Mouse (Mus musculus) cerebellum, adult 2 months (tissue): ENCODE data around the gene Syngap1.

Experiments
- CTCF ChIP-seq: fragments of 200-500 bp; IDR thresholded peaks from 2 replicates; pipeline ENCODE4 v1.5.1; 2011; ENCODE audit warnings: low read depth, mild to moderate bottlenecking, control low read depth, low read length, moderate library complexity, borderline replicate concordance; ENCODE audit not compliant: insufficient read depth
- POLR2A ChIP-seq: fragments of 200-500 bp; IDR thresholded peaks from 2 replicates; pipeline ENCODE4 v1.6.1; 2011; ENCODE audit warnings: low read length, control low read depth, borderline replicate concordance; ENCODE audit not compliant: insufficient read depth

DNA sequence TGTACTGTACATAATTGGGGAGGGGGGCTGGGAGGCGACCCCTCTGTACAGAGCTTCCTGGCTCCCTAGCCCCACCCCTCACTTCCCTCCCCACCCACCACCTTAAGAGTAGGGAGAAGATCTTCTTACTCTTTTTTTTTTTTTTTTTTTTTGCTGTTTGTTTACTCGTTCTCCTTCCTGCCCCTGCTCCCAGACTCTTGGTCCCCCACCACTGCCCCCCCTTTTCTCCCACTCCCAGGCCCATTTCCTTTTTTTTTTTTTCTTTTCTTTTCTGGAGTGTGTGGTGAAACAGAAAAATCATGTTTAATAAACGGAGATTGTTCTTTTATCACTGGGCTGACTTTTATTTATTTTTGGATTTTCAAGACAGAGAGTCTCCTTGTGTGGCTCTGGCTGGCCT is 31.1 kb downstream of the Syngap1 start:
- TF ChIP-seq CTCF (no peak), POLR2A (no peak)
